Mouse (Mus musculus): Measurements from ENCODE around the gene Samd4b.

Samd4b gene

DNA sequence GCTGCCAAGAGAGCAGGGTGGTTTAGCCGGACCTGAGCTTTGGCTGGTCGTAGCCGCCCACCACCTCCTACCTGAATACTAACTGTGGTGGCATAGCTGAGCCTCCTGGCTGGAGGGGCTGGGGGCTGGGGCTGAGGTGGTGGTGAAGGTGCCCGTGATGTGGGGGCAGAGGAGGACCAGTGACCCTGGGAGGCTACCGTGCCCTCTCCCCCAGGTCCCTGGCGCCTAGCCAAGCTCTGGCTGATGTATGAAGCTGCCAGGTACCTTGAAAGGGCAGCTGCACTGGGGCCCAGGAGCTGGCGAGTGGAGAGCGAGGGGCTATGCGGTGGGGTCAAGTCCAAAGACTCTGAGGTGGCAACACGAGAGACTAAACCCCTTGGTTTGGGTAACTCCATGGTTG, 238.1 kb downstream of the Samd4b start:
- in situ Hi-C loops (cut with MseI, MboI) = no loop called here

DNA sequence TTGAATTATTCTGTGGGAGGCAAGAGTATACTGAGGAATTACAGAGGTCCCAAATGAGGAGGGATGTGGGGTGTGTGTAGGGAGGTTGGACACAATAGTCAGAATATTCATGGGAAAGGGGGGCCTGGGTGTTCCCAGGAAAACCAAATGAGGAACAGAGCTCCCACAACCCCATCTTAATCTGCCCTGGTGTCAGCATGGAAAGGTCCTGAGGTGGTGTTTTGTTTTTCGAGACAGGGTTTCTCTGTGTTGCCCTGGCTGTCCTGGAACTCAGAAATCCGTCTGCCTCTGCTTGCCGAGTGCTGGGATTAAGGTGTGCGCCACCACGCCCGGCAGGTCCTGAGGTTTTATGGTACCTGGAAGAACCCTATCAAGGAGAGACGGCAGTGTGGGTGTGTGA, 239.5 kb downstream of the Samd4b start:
- in situ Hi-C loops (cut with MseI, MboI) = no loop called here

DNA sequence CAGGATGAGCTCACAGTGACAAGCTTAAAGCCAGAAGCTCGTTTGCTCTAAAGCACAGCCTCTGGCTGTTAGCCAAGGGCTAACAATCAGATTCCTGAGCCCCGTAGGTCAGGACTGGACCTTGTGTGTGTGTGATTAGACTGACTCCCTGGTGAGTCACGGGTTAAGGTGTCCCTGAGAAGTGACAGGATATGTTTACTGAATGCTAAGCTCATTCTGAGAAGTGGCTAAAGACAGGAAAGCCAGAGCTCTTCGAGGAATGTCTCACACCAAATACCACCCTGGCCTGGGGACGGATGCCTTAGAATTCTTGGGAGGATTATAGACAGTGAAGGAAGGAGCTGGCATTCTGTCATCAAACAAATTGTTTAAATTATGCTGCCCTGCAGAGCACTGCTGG, 240.0 kb downstream of the Samd4b start:
- in situ Hi-C loops (cut with MseI, MboI) = no loop called here

DNA sequence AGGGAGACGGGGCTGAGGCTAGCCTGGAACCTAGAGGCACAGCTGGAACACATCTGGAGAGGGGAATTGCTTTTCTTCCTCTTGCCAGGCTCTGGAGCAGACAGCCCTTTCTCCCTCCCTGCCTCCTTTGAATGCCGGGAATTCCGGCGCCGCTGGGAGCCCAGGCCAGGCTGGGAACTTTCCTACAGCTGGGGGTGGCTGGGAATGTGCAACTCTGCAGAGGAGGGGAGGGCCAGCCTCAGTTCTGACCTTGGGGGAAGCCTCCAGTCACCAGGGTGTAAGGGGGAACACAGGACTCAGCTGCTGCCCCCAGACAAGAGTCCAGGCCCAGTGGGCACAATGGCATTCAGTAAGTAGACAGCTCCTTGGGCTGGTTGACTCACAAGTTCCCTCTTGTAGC, 241.0 kb downstream of the Samd4b start:
- in situ Hi-C loops (cut with MseI, MboI) = no loop called here

DNA sequence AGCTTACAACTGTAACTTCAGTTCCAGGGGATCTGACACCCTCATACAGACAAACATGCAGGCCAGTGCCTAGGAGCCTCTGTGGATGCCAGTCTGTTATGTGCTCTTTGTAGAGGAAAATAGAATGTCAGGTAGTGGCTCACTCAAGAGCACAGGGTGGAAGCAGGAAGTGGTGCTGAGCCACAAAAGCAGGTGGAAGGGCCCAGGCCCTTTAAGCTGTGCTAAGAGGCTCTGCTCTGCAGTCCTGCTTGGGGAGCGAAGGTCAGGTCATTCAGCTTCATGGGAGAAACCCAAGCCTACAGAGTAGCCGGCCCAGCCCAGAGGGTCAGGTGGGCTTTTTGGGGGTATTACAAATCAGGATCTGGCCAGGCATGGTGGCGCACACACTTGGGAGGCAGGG, 242.7 kb downstream of the Samd4b start:
- in situ Hi-C loops (cut with MseI, MboI) = no loop called here

DNA sequence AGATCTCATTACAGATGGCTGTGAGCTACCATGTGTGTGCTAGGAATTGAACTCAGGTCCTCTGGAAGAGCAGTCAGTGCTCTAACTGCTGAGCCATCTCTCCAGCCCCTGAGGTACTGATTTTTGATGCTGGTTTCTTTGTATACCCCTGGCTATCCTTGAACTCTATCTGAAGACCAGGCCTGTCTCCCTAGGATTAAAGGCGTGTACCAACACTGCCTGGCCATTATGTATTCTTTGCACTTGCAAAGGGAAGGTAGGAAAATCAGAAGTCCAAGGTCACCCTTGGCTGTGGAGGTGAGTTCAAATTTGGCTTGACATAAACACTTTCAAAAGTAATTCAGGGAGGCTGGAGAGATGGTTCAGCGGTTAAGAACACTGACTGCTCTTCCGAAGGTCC, 243.3 kb downstream of the Samd4b start:
- in situ Hi-C loops (cut with MseI, MboI) = no loop called here

DNA sequence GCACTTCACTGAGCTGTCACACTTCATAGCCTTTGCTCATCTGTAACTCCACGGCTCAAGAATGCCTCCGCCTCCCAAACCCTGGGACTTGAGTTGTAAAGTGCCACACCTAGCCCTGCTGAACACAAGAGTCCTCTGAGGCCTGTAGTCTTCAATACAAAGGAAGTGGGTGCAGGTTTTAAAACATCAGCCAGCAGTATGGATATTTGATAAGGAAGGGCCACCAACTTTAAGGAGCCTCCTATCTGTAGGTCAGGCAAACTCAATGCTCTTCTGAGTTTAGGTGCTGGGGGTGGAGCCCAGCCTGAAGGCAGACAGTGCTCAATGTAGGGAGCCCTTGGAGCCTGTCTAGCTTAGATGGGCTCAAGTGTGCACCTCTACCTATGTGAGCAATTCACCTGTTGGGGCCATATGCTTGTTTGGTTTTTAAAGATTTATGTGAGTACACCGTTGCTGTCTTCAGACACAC, 243.8 kb downstream of the Samd4b start:
- in situ Hi-C loops (cut with MseI, MboI) = no loop called here

DNA sequence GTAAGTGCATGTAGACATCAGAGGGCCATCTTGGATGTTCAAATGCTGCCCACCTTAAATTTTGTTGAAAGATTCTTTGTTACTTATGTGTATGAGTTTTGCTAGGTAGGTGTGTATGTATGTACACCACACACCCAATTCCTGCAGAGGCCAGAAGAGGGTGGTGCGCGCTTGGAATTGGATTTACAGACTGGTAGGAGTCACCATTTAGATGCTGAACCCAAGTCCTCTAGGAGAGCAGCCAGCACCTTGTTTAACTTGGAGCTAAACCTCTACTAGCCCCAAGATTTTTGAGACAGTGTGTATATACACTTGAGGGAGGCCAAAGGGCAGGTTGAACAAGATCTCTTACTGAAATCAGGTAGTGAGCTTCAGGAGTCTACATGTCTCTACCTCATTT, 244.7 kb downstream of the Samd4b start:
- in situ Hi-C loops (cut with MseI, MboI) = no loop called here

DNA sequence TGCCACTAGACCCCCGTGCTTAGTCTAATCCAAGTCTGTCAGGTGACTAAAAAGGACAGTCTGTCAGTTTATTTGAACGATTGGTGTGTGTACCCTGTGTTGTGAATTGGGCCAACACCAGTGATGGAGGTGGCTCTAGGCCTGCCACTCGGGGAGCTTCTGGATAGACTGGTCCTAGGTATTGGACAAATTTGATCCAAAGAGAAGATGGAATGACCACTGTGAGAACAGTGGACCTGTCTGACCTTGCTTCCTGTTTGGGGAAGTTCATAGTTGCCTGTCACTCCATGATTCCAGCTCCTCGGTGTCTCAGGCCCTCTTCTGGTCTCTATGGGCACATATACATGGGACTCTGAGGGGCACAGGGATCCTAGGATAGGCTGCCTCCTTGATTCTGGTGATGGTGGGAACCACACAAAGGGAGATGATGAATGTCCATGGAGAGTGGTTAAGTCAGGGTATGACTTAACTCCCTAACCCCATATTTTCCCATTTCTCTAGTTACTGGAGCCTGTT, 246.2 kb downstream of the Samd4b start:
- in situ Hi-C loops (cut with MseI, MboI) = no loop called here

DNA sequence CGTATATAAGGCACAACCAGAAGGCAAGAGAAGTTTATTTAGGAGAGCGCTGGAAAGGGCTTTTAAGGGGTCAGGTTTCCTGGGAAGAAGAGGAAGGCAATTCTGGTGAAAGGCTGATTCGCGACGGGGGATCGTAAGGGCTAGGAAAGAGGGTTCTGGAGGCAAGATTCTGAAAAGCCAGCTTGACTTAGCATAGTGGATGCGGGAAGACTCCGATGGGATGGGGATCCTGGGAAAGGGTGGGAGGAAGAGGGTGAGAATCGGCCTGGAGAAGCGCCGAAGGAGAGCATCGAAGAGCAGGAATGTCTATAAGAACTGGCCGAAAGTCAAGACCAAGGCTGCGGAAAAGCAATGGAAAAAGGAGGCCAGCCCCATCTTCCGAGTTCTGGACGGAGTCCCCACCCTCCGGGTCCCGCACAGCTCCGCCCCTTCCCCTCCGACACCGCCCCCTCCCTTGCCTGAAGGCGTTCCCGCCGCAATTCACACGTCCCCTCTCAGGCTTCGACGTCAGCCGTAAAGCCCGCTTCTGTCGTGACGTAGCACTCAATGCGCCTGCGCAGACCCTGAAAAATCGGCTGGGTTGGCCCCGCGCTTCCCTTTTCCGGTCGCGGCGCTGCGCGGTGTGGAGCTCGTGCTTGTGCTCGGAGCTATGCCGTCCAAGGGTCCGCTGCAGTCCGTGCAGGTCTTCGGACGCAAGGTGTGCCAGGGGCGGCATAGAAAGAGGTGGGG, 247.6 kb downstream of the Samd4b start, which contains the start of gene Rps16:
Gene Rps16, plus strand, starts transcription at position 498 of the 729 bp plus-strand sequence.
- in situ Hi-C loops (cut with MseI, MboI) = no loop called here
